Mouse (Mus musculus) thymus, postnatal 25 days (tissue): ENCODE data around the gene Rftn1.

Experiments used
- DNase-seq: peaks from one replicate; pipeline ENCODE4 v3.0.0; 2022

Gene Rftn1

DNA sequence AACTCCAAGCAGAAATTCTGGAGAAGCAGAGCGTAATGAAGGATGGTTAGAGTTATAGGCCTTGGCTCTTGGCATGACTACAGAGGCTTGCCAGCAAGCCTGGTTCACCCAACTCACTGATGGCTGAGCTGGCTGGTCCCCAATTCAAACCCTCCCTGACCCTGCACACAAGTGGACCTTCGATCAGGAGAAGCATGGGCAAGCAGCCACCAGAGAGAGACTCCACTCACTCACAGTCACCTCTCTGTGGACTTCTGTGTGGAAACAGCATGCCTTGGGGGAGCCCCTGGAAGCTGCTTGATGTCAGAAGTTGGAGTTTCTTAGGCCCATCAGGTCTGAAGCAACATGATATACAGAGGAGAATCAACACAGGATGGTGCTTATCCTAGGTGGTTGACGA lies 102.4 kb downstream of the Rftn1 start:
- DNase-seq = no peak

DNA sequence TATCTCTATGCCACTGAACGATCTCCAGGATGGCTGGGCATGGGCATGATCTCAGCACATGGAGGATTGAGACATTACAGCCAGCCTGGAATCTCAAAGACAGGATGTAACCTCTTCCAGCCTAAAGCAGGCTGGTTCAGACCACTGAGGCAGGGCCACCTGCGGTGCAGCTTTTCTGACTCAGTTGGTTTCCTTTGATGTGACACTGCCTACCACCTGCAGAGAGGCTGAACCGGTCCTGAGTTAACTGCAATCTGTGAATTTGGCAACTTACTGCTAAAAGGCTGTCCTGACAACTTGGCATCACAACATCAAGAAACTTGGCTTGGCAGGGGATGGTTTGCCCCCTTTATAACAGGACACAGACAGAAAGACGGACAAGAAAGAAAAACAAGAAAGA lies 103.6 kb downstream of the Rftn1 start:
- DNase-seq = peak; percentile 65

DNA sequence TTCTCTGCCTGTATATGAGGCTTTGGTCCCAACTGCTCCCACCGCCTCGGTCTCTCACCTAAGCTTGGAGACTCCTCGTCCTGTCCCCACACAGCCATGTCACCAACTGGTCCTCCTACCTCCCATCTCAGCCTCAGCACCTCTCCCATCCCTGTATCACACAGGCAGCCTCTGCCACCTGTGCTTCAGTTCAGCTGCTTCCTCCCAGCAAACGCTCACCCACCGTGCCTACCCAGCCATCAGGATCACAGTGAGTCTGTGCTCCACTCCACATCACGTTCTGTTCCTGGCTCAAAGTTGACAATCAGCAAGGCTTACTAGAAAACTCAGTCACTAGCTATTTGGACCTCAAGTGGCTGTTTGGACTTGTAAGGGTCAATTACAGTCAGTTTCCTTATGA lies 105.8 kb downstream of the Rftn1 start:
- peak; percentile 53 for DNase-seq

DNA sequence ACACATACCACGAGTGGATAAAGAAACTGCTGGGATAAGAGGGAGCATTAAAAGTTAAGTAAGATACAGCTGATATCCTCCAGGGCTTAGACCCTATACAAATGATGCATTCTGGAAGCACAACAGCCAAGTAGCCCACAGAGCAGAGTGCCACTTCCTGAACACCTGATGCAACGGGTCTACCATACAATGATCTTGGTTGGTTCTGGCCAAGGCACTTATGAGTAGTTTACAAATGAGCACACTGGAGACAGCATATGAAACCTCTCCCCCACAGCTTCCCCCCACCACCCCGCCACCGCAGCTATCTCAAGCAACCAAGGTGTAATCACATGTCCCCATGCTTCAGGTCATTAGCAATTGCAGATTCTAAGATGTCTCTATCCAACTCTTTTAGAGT lies 106.5 kb downstream of the Rftn1 start:
- DNase-seq = no peak

DNA sequence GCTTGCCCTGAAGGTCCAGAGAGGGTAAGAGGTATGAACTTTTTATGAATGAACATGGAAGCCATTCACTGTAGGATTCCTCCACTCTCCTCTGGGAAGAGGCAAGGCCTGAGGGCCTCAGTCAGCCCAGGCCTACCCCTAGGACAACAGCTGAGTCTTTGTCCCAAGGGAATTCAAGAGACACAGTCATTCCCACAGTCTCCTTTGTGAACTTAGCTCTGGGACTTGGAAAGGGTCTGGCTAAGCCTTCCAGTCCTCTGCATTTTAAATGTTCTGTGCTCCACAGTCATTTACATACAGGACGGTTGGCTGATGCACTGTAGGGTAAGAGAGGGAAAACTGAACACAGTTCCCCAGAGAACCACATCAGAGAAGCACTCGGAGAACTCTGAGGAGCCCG lies 107.5 kb downstream of the Rftn1 start:
- no peak for DNase-seq

DNA sequence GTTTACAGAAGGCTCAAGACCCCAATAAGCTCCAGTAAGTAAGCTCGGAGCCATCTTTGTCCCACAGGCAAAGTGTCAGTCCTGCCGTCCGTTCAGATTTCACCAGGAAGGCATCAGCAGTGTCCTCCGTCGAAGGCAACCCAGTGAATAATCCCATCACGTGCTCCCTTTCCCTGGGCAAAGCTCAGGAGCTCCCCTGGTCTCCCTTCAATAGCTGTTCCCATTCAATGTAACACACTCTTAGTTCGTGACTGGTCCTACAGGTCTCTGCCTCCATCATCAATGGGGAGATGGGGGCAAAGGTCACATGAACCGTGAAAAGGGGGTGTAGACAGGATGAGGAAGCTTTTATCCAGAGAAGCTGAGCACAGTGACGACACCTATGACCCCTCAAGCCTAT lies 108.8 kb downstream of the Rftn1 start:
- no peak for DNase-seq

DNA sequence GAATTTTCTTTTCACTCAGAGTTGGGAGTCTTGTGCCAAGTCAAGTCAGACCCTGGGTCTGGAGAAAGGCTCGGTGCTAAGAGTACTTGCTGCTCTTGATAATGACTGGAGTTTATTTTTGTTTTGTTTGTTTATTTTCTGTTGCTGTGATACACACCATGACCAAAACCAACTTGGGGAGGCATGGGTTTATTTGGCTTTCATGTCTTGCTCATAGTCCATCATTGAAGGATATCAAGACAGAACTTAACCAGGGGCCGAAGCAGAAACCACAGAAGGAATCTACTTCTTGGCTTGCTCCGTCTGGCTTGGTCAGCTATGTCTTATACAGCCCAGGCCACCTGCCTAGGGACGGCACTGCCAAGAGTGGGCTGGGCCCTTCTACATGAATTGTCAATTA lies 109.5 kb downstream of the Rftn1 start:
- no peak for DNase-seq

DNA sequence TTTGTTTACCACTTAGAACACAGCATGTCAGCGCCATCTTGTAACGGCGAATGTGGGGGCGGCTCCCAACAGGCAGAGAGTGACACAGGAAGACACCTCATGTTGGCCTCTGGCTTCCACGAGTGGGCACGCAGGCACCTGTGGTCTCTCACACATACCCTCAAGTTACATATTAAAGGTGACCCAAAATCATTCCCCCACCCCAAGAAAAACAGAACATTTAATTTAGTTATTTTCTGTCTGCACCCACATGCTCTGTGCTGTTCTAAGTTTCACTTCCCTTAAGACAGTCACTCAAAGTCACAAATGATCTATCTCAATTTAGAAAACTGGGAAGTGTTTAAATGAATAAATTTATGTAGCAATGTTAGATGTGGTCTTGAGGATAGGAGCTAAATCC lies 111.7 kb downstream of the Rftn1 start:
- DNase-seq = no peak

DNA sequence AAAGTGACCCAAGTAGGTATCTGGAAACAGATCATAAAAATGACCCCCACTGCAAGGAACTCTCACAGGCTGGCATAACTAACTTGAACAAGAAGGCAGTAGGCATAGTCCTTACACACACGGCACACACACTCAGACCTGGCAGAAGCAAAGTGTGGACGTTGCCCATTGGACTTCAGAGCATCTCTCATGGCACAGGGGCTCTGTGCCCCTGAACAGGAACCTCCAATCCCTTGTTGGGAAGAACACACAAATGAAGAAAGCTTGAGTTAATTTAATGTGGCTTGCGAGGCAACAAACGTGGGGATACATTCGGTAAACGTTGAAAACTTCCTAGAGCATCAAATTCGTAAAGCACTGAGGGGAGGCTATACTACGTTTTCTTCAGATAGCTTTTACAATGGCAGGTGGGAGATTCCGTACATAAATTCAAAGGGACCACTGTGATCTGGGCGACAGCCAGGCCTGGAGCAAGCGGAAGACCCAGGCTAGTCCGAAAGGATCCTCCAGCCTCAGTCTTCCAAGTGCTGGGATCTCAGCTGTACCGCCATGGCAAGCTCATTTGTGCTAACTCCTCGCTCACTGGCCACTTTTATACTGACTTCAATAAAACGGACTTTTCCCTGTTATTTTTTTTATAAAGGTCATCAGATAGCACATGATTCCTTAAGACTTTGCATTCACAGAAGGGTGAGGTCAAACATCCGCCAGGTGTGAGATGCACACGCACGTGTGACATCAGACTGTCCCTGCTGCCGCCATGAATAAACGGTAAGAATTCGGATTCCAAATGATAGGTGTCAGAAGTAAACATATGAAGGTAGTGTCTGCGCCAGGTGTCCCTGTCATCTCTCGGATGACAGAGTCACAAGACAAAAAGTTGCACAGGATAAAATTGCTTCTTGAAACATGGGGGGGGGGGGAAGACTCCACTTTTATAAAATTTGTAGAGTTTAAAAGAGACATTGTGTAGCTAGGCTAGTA lies 117.2 kb downstream of the Rftn1 start:
- DNase-seq = no peak

DNA sequence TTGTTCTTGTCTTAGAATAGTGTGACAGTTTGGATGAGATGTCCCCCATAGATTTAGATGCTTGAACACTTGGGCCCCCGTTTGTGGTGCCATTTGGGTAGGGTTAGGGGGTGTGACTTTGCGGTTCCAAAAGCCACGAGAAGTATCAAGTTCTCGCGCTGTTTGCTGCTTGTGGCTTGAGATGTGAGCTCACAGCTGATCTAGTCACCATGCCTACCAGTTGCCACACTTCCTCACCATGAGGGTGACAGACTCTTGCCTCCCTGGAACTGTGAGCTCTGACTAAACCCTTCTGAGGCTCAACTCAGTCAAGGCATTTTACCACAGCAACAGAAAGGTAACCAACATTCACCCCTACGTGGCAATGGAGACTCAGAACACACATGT lies 118.9 kb downstream of the Rftn1 start:
- peak; percentile 68 for DNase-seq

DNA sequence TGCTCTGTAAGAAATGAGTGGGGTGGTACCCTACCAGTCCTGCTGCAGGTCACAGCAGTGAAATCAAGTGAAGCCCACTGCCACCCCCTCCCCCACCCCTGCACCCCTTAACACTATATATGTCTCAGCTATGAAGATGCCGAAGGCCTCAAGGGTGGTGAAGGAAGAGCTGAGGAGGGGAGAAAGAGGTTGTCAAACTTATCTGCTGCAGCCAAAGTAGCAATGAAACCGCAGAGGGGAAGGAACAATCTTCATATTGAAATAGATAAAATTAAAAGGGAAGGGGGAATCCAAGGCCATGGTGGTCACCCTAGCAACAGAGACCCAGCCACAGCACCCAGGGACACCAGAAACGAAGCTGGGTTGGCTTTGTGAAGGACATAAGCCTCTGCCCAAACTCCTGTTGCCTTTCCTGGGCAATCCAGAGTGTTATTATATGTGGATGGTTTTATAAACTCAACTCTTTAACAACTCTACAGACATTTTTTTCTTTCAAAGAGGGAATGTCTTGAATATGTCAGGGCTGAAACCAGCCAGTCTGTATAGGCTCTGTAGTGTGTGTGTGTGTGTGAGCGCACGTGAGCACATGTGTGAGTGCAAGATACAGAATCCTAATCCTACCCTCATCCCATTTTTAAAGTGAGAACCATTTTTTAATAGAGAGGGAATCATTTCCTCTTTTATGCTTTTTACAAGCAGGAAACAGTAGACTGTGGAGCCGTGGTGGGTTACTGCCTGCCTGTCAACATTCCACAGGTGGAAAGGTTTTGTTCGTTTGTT lies 119.5 kb downstream of the Rftn1 start:
- no peak for DNase-seq

DNA sequence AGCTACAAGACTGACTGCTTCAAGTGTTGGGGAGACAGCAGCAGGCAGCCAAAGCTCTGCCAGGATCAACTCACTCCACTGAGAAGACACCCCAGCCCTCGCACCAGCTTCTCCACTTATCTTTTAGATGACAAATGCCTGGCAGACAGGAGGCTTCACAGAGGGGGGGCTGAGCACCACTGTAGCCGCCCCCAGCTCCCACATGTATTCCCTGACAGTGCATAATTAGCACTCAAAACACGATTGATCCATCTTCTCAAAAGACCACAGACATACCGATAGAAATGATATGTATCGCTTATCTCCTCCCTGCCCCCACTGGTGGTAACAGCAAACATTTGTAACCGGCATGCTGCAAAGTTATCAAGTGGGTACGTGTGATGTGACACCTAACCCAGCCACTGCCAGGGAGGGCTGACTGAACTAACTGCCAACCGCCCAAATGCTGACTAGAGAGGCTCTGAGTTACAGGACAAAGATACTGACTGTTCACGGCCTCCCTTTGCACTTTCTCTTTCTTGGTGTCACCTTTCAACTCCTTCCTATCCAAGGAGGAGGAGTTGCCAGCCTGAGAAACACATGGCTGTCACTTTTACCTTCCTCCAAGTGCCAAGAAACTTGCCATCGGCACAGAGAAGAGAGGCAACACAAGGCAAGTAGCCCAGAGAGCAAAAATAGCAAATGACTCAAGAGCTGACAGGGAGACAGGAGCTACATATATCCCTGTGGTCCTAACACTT lies 120.4 kb downstream of the Rftn1 start:
- no peak for DNase-seq

DNA sequence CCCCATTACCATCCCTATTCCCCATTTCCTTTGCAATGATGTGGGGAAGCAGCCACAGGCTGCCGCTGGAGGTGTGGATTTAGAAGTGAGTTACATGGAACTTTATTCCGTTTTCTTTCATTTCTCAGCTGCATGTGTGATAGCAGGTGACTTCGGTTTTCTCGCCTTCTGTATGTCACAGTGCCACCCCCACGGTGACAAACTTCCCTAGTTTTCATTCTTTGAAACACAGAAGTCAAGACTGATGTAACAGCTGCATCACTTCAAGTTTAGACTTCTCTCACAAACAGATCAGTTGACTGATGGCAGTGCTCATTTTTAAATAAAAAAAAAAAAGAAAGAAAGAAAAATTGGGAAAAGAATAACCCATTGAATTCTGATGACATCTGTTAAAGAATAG lies 121.3 kb downstream of the Rftn1 start:
- DNase-seq = no peak

DNA sequence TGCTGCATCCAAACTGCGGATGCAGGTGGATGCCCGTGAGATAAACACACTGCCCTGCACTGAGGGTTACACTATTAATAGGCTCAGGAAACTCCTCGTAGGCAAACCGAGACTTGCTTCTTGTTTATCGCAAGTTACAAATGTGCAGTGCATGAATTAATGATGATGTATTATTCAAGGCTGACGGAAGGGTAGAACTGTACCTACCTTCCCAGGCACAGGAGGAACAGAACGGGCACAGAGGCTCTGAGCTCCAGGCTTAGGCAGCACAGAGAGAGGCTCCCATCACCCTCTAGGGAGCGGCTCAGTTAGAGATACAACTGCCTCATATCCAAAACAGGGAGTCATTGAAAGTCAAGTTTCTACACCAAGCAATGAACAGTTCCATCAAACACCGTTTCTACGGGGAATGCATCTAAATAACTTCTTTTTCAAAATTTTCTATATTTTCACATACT lies 121.8 kb downstream of the Rftn1 start:
- DNase-seq = no peak

DNA sequence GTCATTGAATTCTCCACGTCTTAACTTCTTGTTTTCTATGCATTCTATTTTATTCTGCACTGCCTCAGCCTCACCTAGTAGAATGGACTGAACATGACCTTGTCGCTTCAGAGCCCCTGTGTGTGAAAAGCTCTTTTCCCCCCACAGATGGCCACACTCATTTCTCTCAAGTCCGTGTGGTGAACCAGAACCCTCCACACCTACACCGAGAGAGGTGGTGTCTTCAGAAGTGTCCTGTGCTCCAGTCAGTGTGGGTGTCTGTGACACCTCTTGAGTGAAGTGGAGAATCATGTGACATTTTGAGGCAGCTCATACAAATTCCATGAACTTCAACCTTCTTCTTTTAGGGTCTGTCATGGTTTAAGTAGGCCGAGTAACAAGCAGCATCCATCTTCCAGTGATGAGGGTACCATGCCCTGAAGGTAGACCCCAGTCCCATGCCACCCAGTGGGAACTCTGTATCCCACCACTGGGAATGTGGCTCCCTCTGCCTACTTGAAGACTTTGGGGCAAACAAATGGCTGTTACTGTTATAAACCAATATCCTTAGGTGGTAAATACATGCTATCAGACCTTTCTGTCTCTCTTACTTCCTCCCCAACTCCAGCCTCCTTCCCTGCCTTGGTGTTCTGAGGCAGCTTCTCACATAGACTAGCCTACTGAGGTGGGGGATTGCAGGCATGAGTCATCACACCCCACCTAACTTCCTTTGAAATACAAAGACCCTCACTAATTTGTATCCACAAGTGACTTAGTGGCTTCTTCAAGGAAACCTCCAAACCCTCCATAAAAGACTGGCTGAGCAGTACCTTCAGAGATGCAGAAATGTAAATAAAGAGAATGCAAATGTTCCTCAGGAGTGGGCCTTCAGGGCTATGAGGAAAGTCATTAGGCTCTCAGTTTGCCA lies 122.4 kb downstream of the Rftn1 start:
- no peak for DNase-seq

DNA sequence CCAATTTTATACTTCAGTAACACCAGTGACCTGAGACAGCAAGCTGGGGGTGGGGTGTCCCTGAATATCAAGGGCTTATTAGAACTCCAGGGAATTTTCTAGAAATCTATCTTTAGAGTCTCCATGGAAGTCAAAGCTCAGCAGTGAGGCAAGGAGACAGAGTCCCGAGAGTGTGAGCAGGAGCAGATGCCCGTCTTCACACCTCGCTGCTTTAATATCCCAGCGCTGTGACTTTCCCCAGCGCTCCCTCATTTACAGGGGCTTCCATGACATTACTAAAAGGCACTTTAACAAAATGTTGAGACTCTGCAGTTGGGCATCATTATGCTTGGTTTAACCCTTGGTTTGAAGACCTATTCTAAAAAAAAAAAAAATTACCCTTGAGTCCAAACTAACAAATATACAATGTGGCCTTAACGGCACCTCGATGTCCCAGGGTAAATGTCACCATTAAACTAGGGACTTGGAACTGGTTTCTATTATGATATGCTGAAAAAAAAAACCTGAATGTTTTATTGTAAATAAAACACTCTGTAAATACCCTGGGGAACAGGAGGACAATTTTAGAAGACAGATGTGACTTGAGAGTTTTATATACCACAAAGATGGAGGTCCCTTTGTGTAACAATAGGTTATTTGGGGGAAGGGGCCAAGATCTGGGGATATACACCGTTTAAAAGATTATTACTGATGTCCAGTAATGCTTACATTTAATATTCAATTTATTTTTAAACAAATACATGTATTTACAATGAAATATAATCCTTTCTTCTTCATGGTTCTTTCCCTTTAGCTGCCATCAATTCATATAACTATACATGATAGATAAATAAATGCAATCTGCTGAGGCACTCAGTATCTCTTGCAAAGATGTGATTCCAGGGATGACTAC lies 123.4 kb downstream of the Rftn1 start:
- DNase-seq = no peak

DNA sequence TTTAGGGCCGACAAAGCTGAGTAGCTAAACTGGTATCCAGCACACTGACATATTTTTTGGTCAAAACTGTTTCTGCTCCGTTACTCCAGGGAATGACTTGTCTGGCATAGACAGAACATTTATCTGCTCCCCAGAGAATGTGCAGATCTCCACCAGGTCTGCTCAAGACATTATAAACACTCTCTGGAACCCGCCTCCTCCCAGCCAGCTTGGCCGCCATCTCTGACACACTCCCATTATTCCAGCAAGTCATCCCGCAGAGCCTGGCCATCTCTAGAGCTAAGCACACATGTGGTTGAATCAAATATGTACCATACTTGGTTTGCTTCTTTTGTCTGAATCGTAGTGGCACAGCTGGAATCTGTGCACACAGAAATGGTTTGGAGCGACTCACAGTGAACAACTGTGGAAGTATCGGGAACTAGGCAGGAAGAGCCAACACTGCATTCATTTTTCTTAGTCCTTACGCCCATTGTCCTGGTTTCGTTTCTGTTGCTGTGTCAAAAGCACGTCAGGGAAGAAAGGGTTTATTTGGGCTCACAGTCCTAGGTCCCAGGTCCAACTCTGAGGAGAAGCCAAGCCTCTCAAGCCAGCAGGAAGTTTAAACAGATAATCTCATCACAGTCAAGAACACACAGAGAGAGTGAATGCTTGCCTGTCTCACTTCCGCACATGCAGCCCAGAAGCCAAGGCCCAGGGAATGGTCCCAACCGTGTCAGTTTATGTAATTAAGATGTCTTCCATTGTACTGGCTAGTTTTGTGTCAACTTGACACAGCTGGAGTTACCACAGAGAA lies 126.4 kb downstream of the Rftn1 start:
- DNase-seq = no peak

DNA sequence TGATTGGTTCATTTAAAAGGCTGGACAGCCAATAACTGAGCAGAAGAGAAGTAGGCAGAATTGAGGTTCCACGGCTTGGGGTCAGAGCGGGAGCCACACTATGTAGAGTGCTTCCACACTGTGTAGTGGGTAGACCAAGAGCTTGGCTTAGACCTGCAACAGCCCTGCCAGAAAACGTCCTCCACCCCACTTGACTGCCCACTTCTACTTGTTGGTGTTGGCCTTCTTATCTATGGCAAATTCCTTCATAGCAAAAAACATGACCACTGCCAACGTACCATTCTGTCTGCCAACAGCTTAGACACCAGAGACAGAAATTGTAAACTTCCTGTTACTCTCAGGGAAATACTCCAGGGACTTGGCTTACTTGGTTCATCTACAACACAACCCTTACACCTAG lies 127.8 kb downstream of the Rftn1 start:
- DNase-seq = no peak

DNA sequence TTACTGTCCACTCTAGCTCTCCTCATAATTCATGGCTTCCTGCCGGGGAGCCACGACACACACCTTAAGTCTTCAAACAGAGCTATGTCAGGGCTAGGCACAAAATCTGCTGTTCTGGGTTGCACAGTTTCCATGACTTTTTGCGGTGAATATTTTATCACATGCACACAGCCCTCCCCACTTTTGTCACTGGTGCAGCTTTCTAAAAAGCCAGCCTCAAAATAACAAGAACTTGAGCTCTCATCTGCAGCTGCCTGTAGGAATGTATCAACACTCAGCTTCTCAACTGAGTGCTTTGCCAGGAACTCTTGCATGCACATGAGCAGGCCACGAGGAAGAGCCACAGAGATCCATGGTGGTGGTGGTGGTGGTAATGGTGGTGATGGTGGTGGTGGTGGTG lies 129.0 kb downstream of the Rftn1 start:
- no peak for DNase-seq

DNA sequence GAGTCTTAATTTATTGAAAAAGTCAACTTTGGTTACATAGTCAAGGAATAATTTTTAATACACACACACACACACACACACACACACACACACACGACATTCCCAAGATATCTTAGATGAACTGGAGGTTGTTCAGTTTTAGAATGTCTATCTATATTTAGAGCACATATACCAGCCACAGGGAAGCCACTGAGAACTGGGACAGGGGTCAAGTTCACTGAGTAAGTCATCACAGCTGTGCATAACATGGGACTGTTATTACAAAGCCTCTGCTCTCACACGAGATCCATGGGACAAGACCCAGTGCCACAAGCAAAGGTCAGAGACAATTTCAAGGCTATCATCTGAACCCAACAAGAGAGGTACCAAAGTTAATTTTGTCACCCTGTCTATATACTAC lies 130.3 kb downstream of the Rftn1 start:
- no peak for DNase-seq
